Mouse (Mus musculus) bone marrow macrophage, adult 2 months (primary cell): ENCODE results near the gene Notch4. TPM values are rescaled to one million over a fixed set of nuclear protein-coding genes. Genes with fewer than 3 reads are reported as not detected.
A peak's percentile ranks its signal among the peaks of the same experiment; 100 is the strongest.

Experiments
- H3K27ac ChIP-seq: 2 replicates; pipeline ENCODE4 v1.5.1; 2012; ENCODE audit warnings: low read depth, low read length; ENCODE audit not compliant: insufficient read depth
- H3K4me1 ChIP-seq: 2 replicates; pipeline ENCODE4 v1.6.1; 2012; ENCODE audit warnings: low read length; ENCODE audit not compliant: control insufficient read depth, insufficient read depth
- H3K4me3 ChIP-seq: 2 replicates; pipeline ENCODE4 v1.5.1; 2012; ENCODE audit warnings: mild to moderate bottlenecking, low read length, moderate library complexity; ENCODE audit not compliant: insufficient read depth
- CTCF ChIP-seq: IDR thresholded peaks from 2 replicates; pipeline ENCODE4 v1.5.1; 2012; ENCODE audit warnings: low read depth, mild to moderate bottlenecking, low read length, moderate library complexity
- POLR2A ChIP-seq: IDR thresholded peaks from 2 replicates; pipeline ENCODE4 v1.6.1; 2012; ENCODE audit warnings: mild to moderate bottlenecking, low read depth, low read length, borderline replicate concordance
- polyA plus RNA-seq: library from polyadenylated mRNA; stranded (reverse); fragments of >200 nt; gene quantifications from 2 replicates; pipeline ENCODE4 v1.2.4, GENCODE M21; 2012; ENCODE audit not compliant: missing spikeins, insufficient read depth, insufficient read length

The Notch4 gene
- polyA plus RNA-seq, 1 experiment = 0.78 TPM

GRCm38 (mm10) chr17:34549843-34550242 lies 14.2 kb upstream of the Notch4 start:
- H3K4me1 ChIP-seq = no peaks in the 10 kb centered on the region
- H3K27ac ChIP-seq = no peak overlapping the region
- TF ChIP-seq POLR2A = no peak
- no peak for TF ChIP-seq CTCF
- H3K4me3 ChIP-seq = no peak overlapping the region

GRCm38 (mm10) chr17:34555483-34555882 lies 8.6 kb upstream of the Notch4 start:
- Histone ChIP-seq H3K4me1 (peaks cover 17% of the 10 kb centered on the region), H3K27ac (no peak overlapping the region), H3K4me3 (no peak overlapping the region)
- TF ChIP-seq CTCF = peak; percentile 72
- no peak for TF ChIP-seq POLR2A

GRCm38 (mm10) chr17:34556406-34556805 lies 7.7 kb upstream of the Notch4 start:
- peaks cover 18% of the 10 kb centered on the region for H3K4me1 ChIP-seq
- no peak for TF ChIP-seq CTCF
- TF ChIP-seq POLR2A = no peak
- no peak overlapping the region for H3K4me3 ChIP-seq
- H3K27ac ChIP-seq = peak overlapping the region; percentile 9; the same call in 1 of the 2 replicates

GRCm38 (mm10) chr17:34557411-34557810 lies 6.7 kb upstream of the Notch4 start:
- no peak for TF ChIP-seq POLR2A
- no peak for TF ChIP-seq CTCF
- H3K4me3 ChIP-seq = no peak overlapping the region
- H3K27ac ChIP-seq = no peak overlapping the region
- H3K4me1 ChIP-seq = peaks cover 24% of the 10 kb centered on the region

- Histone ChIP-seq H3K4me1 (peaks cover 25% of the 10 kb centered on the region), H3K4me3 (no peak overlapping the region), H3K27ac (no peak overlapping the region)
- no peak for TF ChIP-seq POLR2A
- TF ChIP-seq CTCF = no peak
Observed at GRCm38 (mm10) chr17:34559116-34559515, 5.0 kb upstream of the Notch4 start.

- Histone ChIP-seq H3K27ac (no peak overlapping the region), H3K4me3 (no peak overlapping the region), H3K4me1 (peaks cover 27% of the 10 kb centered on the region)
- no peak for TF ChIP-seq CTCF
- no peak for TF ChIP-seq POLR2A
Observed at GRCm38 (mm10) chr17:34559895-34560294, 4.2 kb upstream of the Notch4 start.

GRCm38 (mm10) chr17:34560438-34560837 lies 3.6 kb upstream of the Notch4 start:
- Histone ChIP-seq H3K27ac (no peak overlapping the region), H3K4me3 (no peak overlapping the region), H3K4me1 (peaks cover 27% of the 10 kb centered on the region)
- TF ChIP-seq CTCF (no peak), POLR2A (no peak)

- TF ChIP-seq CTCF (no peak), POLR2A (no peak)
- no peak overlapping the region for H3K4me3 ChIP-seq
- H3K4me1 ChIP-seq = peaks cover 22% of the 10 kb centered on the region
- H3K27ac ChIP-seq = no peak overlapping the region; the same call in 1 of the 2 replicates
Observed at GRCm38 (mm10) chr17:34561200-34561599, 2.9 kb upstream of the Notch4 start.

GRCm38 (mm10) chr17:34562595-34562994 lies 1.5 kb upstream of the Notch4 start:
- TF ChIP-seq CTCF (no peak), POLR2A (no peak)
- H3K4me3 ChIP-seq = no peak overlapping the region

GRCm38 (mm10) chr17:34563354-34563753 lies 714 bp upstream of the Notch4 start:
- H3K4me3 ChIP-seq = no peak overlapping the region
- H3K27ac ChIP-seq = no peak overlapping the region
- TF ChIP-seq POLR2A (no peak), CTCF (no peak)
- peaks cover 11% of the 10 kb centered on the region for H3K4me1 ChIP-seq

More at GRCm38 (mm10) chr17:34562595-34562994, 1.5 kb upstream of the Notch4 start:
- H3K4me1 ChIP-seq = peaks cover 11% of the 10 kb centered on the region
- no peak overlapping the region for H3K27ac ChIP-seq

- peaks cover 11% of the 10 kb centered on the region for H3K4me1 ChIP-seq
- TF ChIP-seq POLR2A = no peak
- no peak for TF ChIP-seq CTCF
- H3K27ac ChIP-seq = no peak overlapping the region
- H3K4me3 ChIP-seq = no peak overlapping the region
Observed at GRCm38 (mm10) chr17:34564796-34565195, 728 bp downstream of the Notch4 start.
